Mouse (Mus musculus): ENCODE measurements around the gene Cmc1. TPM values are rescaled to one million over a fixed set of nuclear protein-coding genes. Genes with fewer than 3 reads are reported as not detected.

Cmc1 gene
- 0.89 and 0.92 TPM in 2 replicates for polyA plus RNA-seq (2012; rRNA removed)

DNA sequence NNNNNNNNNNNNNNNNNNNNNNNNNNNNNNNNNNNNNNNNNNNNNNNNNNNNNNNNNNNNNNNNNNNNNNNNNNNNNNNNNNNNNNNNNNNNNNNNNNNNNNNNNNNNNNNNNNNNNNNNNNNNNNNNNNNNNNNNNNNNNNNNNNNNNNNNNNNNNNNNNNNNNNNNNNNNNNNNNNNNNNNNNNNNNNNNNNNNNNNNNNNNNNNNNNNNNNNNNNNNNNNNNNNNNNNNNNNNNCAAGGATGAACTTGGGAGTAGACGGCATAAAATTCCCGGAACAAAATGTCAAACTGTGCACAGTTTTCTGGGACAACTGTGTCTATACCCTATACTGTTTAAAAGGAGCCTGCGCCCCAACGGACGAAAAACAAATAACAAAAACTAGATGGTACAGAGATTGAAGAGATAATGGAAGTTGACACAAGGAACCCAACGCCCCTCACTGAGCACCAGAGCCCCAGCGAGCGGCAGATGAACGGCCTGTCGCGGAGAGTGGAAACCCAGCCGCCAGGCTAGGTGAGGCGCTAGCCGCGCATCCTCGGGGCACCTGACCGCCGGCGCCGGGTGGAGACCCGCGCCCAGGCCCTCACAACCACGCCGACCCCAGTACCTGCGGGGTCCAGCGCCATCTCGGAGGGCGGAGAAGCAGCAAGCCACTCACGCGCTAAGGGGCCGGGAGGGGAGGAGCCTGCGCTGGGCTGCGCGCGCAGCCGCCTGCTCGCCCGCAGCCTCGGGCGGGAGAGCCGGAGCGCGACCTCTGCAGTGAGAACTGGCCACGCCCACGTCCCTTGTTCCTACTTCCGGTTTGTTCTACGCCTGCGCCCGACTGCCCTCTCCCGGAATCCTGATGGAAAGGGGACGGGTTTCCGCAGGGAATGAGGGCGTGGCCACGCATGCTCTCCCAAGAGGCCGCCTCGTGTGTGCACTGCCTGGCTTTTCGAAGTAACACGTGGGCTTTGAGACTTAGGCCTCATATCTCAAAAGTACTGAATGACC is at the start of gene Cmc1:
Gene Cmc1 (minus strand): TSS at position 771 of the 996 bp plus-strand sequence.
- TF ChIP-seq CTCF (IDR thresholded peaks at IDR 0.05; ENCODE audit: extremely low read depth, insufficient read depth, insufficient read length, insufficient replicate concordance), result no peak
- TF ChIP-seq POLR2A (IDR thresholded peaks at IDR 0.05; ENCODE audit: low read depth, low read length), result peak; percentile 31

DNA sequence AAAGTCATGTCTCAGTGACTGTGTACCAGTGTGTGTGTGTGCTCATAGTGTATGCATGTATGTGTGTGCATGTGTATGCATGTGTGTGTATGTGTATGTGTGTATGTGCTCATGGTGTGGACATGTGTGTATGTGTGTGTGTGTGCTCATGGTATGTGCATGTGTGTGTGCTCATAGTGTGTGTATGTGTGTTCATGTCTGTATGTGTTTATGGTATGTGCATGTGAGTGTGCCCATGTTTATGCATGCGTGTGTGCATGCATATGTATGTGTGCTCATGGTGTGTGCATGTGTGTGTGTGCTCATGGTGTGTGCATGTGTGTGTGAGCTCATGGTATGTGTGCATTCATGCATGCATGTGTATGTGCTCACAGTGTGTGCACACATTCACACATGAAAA is 48.6 kb upstream of the Cmc1 start:
- H3K36me3 ChIP-seq (ENCODE audit: control insufficient read depth, insufficient read depth, low read length), result no peaks in the 10 kb centered on the region
- 91% methylated on average over 1 of the region's 1 CpGs for WGBS
- H3K27ac ChIP-seq (ENCODE audit: insufficient read depth, low read length), result no peak overlapping the region
- TF ChIP-seq CTCF (IDR thresholded peaks at IDR 0.05; ENCODE audit: extremely low read depth, insufficient read depth, insufficient read length, insufficient replicate concordance) (no peak), POLR2A (IDR thresholded peaks at IDR 0.05; ENCODE audit: low read depth, low read length) (no peak)
- H3K4me3 ChIP-seq (ENCODE audit: extremely low read depth, insufficient read depth, insufficient read length), result no peak overlapping the region
- H3K4me1 ChIP-seq (ENCODE audit: control insufficient read depth, insufficient read depth, insufficient read length), result no peaks in the 10 kb centered on the region
- H3K27me3 ChIP-seq (ENCODE audit: control insufficient read depth, insufficient read depth, low read length), result no peaks in the 10 kb centered on the region
- DNase-seq (ENCODE audit: low read depth in 1 of 2, low spot score in 2 of 2), result no peak

More for the DNA sequence above, at the start of gene Cmc1:
- H3K36me3 ChIP-seq (ENCODE audit: control insufficient read depth, insufficient read depth, low read length), result no peaks in the 10 kb centered on the region
- 0 out of 2 replicates have a peak, but pooled peaks cover 3% of the 10 kb centered on the region for H3K4me1 ChIP-seq (ENCODE audit: control insufficient read depth, insufficient read depth, insufficient read length)
- peak within 1 kb of the TSS; percentile 78 for H3K4me3 ChIP-seq (ENCODE audit: extremely low read depth, insufficient read depth, insufficient read length)
- peak; percentile 69 to 74 for DNase-seq (ENCODE audit: low read depth in 1 of 2, low spot score in 2 of 2)
- peak within 1 kb of the TSS; percentile 50 for H3K27ac ChIP-seq (ENCODE audit: insufficient read depth, low read length)
- under 1% methylated on average over 58 of the region's 58 CpGs for WGBS
- no peaks in the 10 kb centered on the region for H3K27me3 ChIP-seq (ENCODE audit: control insufficient read depth, insufficient read depth, low read length)

GRCm38 (mm10) chr9:118196661-118197390 is 46.8 kb upstream of the Cmc1 start:
- WGBS, result 75% methylated on average over 9 of the region's 9 CpGs

DNA sequence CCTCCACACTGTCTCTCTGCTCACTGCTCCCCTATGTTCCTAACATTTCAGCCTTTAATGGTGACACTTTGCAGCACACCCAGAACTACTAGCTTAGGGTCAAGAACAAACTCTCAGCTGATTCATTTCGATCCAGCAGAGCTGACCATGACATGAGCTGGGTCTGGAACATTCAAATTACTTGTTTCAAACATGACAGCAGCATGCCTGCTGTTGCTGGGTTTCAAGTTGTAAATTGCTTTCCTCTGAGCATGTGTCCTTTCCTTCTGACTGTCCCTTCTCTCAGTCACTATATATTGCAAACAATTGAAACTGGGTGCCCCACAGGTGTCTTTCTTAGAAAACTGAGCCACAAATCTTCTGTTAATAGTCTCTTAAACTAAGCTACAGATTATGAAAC is 43.3 kb upstream of the Cmc1 start:
- Histone ChIP-seq H3K4me3 (ENCODE audit: extremely low read depth, insufficient read depth, insufficient read length) (no peak overlapping the region), H3K27ac (ENCODE audit: insufficient read depth, low read length) (no peak overlapping the region), H3K36me3 (ENCODE audit: control insufficient read depth, insufficient read depth, low read length) (no peaks in the 10 kb centered on the region), H3K27me3 (ENCODE audit: control insufficient read depth, insufficient read depth, low read length) (no peaks in the 10 kb centered on the region), H3K4me1 (ENCODE audit: control insufficient read depth, insufficient read depth, insufficient read length) (no peaks in the 10 kb centered on the region)
- TF ChIP-seq POLR2A (IDR thresholded peaks at IDR 0.05; ENCODE audit: low read depth, low read length) (no peak), CTCF (IDR thresholded peaks at IDR 0.05; ENCODE audit: extremely low read depth, insufficient read depth, insufficient read length, insufficient replicate concordance) (no peak)
- no peak for DNase-seq (ENCODE audit: low read depth in 1 of 2, low spot score in 2 of 2)
- 88% methylated on average over 1 of the region's 1 CpGs for WGBS

More at GRCm38 (mm10) chr9:118196661-118197390, 46.8 kb upstream of the Cmc1 start:
- no peak overlapping the region for H3K4me3 ChIP-seq (ENCODE audit: extremely low read depth, insufficient read depth, insufficient read length)
- DNase-seq (ENCODE audit: low read depth in 1 of 2, low spot score in 2 of 2), result no peak
- no peak overlapping the region for H3K27ac ChIP-seq (ENCODE audit: insufficient read depth, low read length)
- no peaks in the 10 kb centered on the region for H3K36me3 ChIP-seq (ENCODE audit: control insufficient read depth, insufficient read depth, low read length)
- no peaks in the 10 kb centered on the region for H3K4me1 ChIP-seq (ENCODE audit: control insufficient read depth, insufficient read depth, insufficient read length)
- no peak for TF ChIP-seq CTCF (IDR thresholded peaks at IDR 0.05; ENCODE audit: extremely low read depth, insufficient read depth, insufficient read length, insufficient replicate concordance)
- no peak for TF ChIP-seq POLR2A (IDR thresholded peaks at IDR 0.05; ENCODE audit: low read depth, low read length)
- no peaks in the 10 kb centered on the region for H3K27me3 ChIP-seq (ENCODE audit: control insufficient read depth, insufficient read depth, low read length)

- DNase-seq (ENCODE audit: low read depth in 1 of 2, low spot score in 2 of 2), result no peak
- no peaks in the 10 kb centered on the region for H3K36me3 ChIP-seq (ENCODE audit: control insufficient read depth, insufficient read depth, low read length)
- no peak overlapping the region for H3K4me3 ChIP-seq (ENCODE audit: extremely low read depth, insufficient read depth, insufficient read length)
- H3K27me3 ChIP-seq (ENCODE audit: control insufficient read depth, insufficient read depth, low read length), result no peaks in the 10 kb centered on the region
- no peaks in the 10 kb centered on the region for H3K4me1 ChIP-seq (ENCODE audit: control insufficient read depth, insufficient read depth, insufficient read length)
- WGBS, result 78% methylated on average over 10 of the region's 10 CpGs
- TF ChIP-seq CTCF (IDR thresholded peaks at IDR 0.05; ENCODE audit: extremely low read depth, insufficient read depth, insufficient read length, insufficient replicate concordance) (no peak), POLR2A (IDR thresholded peaks at IDR 0.05; ENCODE audit: low read depth, low read length) (no peak)
- H3K27ac ChIP-seq (ENCODE audit: insufficient read depth, low read length), result no peak overlapping the region
Measured at GRCm38 (mm10) chr9:118191276-118191675, 41.3 kb upstream of the Cmc1 start.

DNA sequence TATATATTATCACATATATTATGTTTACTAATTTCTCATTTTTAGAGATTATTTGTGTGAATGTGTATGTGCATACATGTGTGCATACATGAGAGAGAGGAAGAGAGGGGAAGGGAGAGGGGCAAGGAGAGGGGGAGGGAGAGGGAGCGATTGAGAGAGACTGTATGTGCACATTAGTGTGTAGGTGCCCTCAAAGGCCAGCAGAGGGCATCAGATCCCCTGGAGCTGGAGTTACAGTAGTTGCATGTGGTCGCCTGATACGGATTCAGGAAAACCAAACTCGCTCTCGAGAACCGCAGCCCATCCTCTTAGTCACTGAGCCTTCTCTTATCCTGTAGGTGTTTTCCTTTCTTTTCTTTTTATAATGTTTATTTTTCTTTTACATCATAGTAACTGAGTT is 38.4 kb upstream of the Cmc1 start:
- no peaks in the 10 kb centered on the region for H3K27me3 ChIP-seq (ENCODE audit: control insufficient read depth, insufficient read depth, low read length)
- no peak for TF ChIP-seq CTCF (IDR thresholded peaks at IDR 0.05; ENCODE audit: extremely low read depth, insufficient read depth, insufficient read length, insufficient replicate concordance)
- no peak for TF ChIP-seq POLR2A (IDR thresholded peaks at IDR 0.05; ENCODE audit: low read depth, low read length)
- no peak for DNase-seq (ENCODE audit: low read depth in 1 of 2, low spot score in 2 of 2)
- H3K4me1 ChIP-seq (ENCODE audit: control insufficient read depth, insufficient read depth, insufficient read length), result no peaks in the 10 kb centered on the region
- H3K36me3 ChIP-seq (ENCODE audit: control insufficient read depth, insufficient read depth, low read length), result no peaks in the 10 kb centered on the region
- H3K27ac ChIP-seq (ENCODE audit: insufficient read depth, low read length), result no peak overlapping the region
- H3K4me3 ChIP-seq (ENCODE audit: extremely low read depth, insufficient read depth, insufficient read length), result no peak overlapping the region
- 96% methylated on average over 6 of the region's 6 CpGs for WGBS

Data from spleen, adult 2 months (tissue).